Mouse (Mus musculus) C2C12 (cell line): ENCODE results near the gene Flrt1. TPM values are rescaled to one million over a fixed set of nuclear protein-coding genes. Genes with fewer than 3 reads are reported as not detected.
A peak's percentile ranks its signal among the peaks of the same experiment; 100 is the strongest.

Experiments
- H3K27me3 ChIP-seq: one replicate; pipeline ENCODE4 v1.6.1; 2011; ENCODE audit not compliant: control insufficient read depth, insufficient read depth, insufficient read length
- H3K36me3 ChIP-seq: one replicate; pipeline ENCODE4 v1.6.1; 2011; ENCODE audit not compliant: control insufficient read depth, insufficient read depth
- H3K4me3 ChIP-seq: one replicate; pipeline ENCODE4 v1.5.1; 2011; ENCODE audit warnings: mild to moderate bottlenecking, control low read depth; ENCODE audit not compliant: poor library complexity, insufficient read depth, severe bottlenecking
- H3K79me2 ChIP-seq: one replicate; pipeline ENCODE4 v1.6.1; 2011; ENCODE audit not compliant: control insufficient read depth, insufficient read depth
- H3K79me3 ChIP-seq: one replicate; pipeline ENCODE4 v1.6.1; 2011; ENCODE audit warnings: low read depth, control low read depth
- H3ac ChIP-seq: one replicate; pipeline ENCODE3; 2011; ENCODE audit warnings: low read depth; ENCODE audit not compliant: control insufficient read depth, insufficient read length
- CEBPB ChIP-seq: IDR thresholded peaks from one replicate; pipeline ENCODE4 v1.6.1; 2011; ENCODE audit warnings: low read depth, mild to moderate bottlenecking, control low read depth, moderate library complexity
- CTCF ChIP-seq: IDR thresholded peaks from one replicate; pipeline ENCODE4 v1.5.1; 2011; ENCODE audit not compliant: control insufficient read depth, insufficient read depth, insufficient read length
- FOSL1 ChIP-seq: IDR thresholded peaks from one replicate; pipeline ENCODE4 v1.8.0; 2011; ENCODE audit warnings: mild to moderate bottlenecking, low read length; ENCODE audit not compliant: poor library complexity, insufficient read depth, severe bottlenecking
- MAX ChIP-seq: IDR thresholded peaks from one replicate; pipeline ENCODE4 v1.6.1; 2011; ENCODE audit warnings: mild to moderate bottlenecking, control low read depth
- MYOD1 ChIP-seq: IDR thresholded peaks from one replicate; pipeline ENCODE4 v1.6.1; 2011; ENCODE audit warnings: low read depth; ENCODE audit not compliant: control insufficient read depth, insufficient read length
- MYOG ChIP-seq: IDR thresholded peaks from one replicate; pipeline ENCODE4 v1.6.1; 2011; ENCODE audit not compliant: control insufficient read depth, insufficient read length; ENCODE audit errors: extremely low read depth
- USF1 ChIP-seq: IDR thresholded peaks from one replicate; pipeline ENCODE4 v1.6.1; 2011; ENCODE audit warnings: low read depth, mild to moderate bottlenecking, control low read depth, moderate library complexity
- long read RNA-seq, 2 experiments: library from polyadenylated mRNA; unstranded; transcript quantifications; one replicate each; pipeline ENCODE4 v2.0.0; 2019 to 2020
- polyA plus RNA-seq: library from polyadenylated mRNA; unstranded; fragments of >200 nt; fragmentation: generic; extraction: Trizol; gene quantifications from one replicate; pipeline ENCODE4 v1.2.1, GENCODE M21; 2012; ENCODE audit warnings: missing spikeins

The Flrt1 gene
- 0.08 TPM for polyA plus RNA-seq
- long read RNA-seq, experiment 1 = 0 reads
- long read RNA-seq, experiment 2 = 0 reads

- no peak within 1 kb of the TSS for H3ac ChIP-seq
- H3K4me3 ChIP-seq = no peak within 1 kb of the TSS
- H3K27me3 ChIP-seq = no peaks in the 10 kb centered on the region
- no peaks in the 10 kb centered on the region for H3K79me3 ChIP-seq
- TF ChIP-seq MYOD1 = no peak
- no peaks in the 10 kb centered on the region for H3K36me3 ChIP-seq
- no peaks in the 10 kb centered on the region for H3K79me2 ChIP-seq
Observed at GRCm38 (mm10) chr19:7105544-7105943, at the start of gene Flrt1. Gene Flrt1 (minus strand): TSS chr19:7105729.

GRCm38 (mm10) chr19:7155196-7155595 lies 49.7 kb upstream of the Flrt1 start:
- H3ac ChIP-seq = no peak overlapping the region
- H3K4me3 ChIP-seq = no peak overlapping the region
- no peaks in the 10 kb centered on the region for H3K79me3 ChIP-seq
- H3K36me3 ChIP-seq = no peaks in the 10 kb centered on the region
- H3K79me2 ChIP-seq = no peaks in the 10 kb centered on the region
- no peak for TF ChIP-seq CTCF
- TF ChIP-seq MAX = no peak
- TF ChIP-seq MYOD1 = peak; percentile 17
- TF ChIP-seq CEBPB = no peak
- no peaks in the 10 kb centered on the region for H3K27me3 ChIP-seq

- Histone ChIP-seq H3K79me3 (no peaks in the 10 kb centered on the region), H3K79me2 (no peaks in the 10 kb centered on the region), H3K36me3 (no peaks in the 10 kb centered on the region), H3K27me3 (no peaks in the 10 kb centered on the region), H3K4me3 (no peak overlapping the region), H3ac (no peak overlapping the region)
- TF ChIP-seq USF1 (no peak), MYOD1 (peak; percentile 27), MAX (no peak), MYOG (no peak), CTCF (no peak), CEBPB (no peak)
Observed at GRCm38 (mm10) chr19:7153232-7153631, 47.7 kb upstream of the Flrt1 start.

GRCm38 (mm10) chr19:7151927-7152653 lies 46.6 kb upstream of the Flrt1 start:
- TF ChIP-seq CEBPB = no peak
- TF ChIP-seq FOSL1 = no peak
- no peak for TF ChIP-seq USF1
- TF ChIP-seq CTCF = no peak
- no peak for TF ChIP-seq MYOD1
- TF ChIP-seq MYOG = no peak
- TF ChIP-seq MAX = no peak
- no peaks in the 10 kb centered on the region for H3K79me3 ChIP-seq
- H3K27me3 ChIP-seq = no peaks in the 10 kb centered on the region
- H3ac ChIP-seq = no peak overlapping the region
- H3K36me3 ChIP-seq = no peaks in the 10 kb centered on the region
- H3K4me3 ChIP-seq = no peak overlapping the region
- no peaks in the 10 kb centered on the region for H3K79me2 ChIP-seq

- Histone ChIP-seq H3K27me3 (no peaks in the 10 kb centered on the region), H3K79me3 (no peaks in the 10 kb centered on the region)
Observed at GRCm38 (mm10) chr19:7151300-7151926, 45.9 kb upstream of the Flrt1 start.

More at GRCm38 (mm10) chr19:7151300-7151926, 45.9 kb upstream of the Flrt1 start:
- Histone ChIP-seq H3K4me3 (no peak overlapping the region), H3K36me3 (no peaks in the 10 kb centered on the region), H3K79me2 (no peaks in the 10 kb centered on the region), H3ac (no peak overlapping the region)
- TF ChIP-seq MAX = no peak
- TF ChIP-seq CEBPB = no peak
- no peak for TF ChIP-seq USF1
- no peak for TF ChIP-seq CTCF
- no peak for TF ChIP-seq MYOG
- TF ChIP-seq MYOD1 = no peak
- no peak for TF ChIP-seq FOSL1
